Mouse (Mus musculus): ENCODE measurements around the gene Sf1.

The Sf1 gene

DNA sequence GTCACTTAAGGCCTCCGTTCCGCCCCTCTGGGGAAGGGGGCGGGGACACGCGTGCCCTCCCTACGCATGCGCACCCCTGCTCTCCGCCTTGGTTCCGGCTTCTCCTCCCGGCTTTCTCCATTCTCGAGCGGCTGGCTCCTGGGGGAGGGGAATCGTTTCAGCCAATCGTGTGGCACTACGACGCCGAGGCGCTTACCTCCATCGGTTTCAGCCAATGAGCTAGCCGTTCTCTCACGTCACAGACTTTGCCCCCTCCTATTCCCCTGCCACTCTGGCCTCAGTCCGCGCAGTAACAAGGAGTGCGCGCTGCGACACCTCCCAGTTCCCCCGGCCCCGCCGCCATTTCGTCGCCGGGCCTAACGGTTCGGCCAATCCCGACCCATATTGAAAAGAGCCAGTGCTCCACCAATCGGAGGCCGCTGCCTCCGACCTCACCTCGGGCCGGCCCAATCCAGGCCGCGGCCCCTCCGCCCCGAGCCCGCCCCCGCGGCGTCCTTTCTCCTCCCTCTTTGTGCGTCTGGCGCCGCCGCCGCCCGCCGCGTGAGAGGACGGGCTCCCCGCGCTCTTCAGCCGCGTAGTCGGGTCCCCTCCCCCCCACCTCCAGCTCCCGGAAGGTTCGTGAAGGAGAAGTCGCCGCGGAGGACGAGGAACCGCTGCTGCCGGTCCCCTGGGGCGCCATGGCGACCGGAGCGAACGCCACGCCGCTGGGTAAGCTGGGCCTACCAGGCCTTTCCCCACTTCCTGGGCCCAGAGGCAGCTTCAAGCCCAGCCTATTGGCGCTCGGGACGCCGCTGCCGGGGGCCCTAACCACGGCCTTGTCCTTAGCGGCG is at the start of gene Sf1:
Gene Sf1 (plus strand): TSS at position 280 of the 830 bp plus-strand sequence.
- DNase-seq: peak; percentile 100

DNA sequence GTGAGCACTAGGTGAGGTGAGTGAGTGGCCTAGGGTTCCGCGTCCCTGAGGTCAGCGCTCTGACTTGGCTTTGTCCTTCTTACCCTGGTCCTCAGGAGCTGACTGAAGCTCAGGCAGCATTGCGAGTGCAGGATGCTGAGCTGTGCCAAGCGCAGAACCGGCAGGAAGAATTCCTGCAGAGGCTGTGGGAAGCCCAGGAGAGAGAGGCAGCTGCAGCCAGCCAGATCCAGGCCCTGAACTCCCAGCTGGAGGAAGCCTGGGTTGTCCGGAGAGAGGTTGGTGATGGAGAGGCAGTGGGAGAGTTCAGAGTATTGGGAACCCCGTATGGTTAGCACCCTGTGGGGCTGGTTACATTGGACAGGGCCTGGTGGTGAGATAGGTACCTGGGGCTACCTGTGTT is 49.7 kb upstream of the Sf1 start:
- DNase-seq: no peak

DNA sequence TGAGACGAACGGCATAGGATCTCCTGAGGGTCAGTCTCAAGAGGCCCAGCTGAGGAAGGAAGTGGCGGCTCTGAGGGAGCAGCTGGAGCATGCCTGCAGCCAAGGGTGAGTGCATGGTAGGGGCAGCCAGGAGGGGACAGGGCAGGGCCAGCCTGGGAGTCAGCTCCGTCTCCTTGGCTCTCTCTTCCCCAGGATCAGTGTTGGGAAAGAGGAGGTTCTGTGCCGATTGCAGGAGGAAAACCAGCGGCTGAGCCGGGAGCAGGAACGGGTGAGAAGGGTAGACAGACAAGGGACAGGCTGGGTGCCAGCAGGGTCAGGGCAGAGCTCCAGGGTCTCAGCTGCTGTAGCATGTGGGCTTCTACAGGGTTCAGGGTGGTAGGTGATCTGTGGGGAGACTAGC is 49.0 kb upstream of the Sf1 start:
- peak; percentile 37 to 48 for DNase-seq

DNA sequence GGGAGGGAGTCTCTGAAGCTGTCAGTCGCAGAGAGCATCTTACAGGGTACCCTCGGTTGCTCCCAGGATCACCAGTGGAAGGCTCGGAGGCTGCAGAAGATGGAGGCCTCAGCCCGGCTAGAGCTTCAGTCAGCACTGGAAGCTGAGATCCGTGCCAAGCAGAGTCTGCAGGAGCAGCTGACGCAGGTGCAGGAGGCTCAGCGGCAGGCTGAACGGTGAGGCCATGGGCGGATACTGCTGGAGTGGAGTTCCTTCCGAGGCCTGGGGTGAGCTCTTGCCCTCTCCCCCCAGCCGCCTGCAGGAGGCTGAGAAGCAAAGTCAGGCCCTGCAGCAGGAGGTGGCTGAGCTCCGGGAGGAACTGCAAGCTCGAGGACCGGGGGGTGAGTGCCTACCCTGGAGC is 47.9 kb upstream of the Sf1 start:
- DNase-seq: peak; percentile 71 to 72

DNA sequence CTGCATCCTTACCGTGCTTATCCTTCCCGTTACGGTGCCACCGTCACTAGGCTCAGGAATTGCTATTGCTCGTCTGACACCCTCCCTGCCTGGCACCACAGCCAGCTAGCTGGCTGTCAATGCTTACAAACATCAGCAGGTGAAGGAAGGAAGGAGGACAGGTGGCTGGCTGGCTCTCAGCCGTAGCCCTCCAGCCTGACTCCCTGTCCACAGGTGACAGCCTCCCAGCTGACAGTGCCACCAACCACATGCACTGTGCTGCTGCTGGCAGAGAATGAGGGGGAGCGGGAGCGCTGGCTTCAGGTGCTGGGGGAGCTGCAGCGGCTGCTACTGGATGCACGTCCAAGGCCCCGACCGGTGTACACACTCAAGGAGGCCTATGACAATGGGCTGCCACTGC is 45.3 kb upstream of the Sf1 start:
- DNase-seq: no peak

DNA sequence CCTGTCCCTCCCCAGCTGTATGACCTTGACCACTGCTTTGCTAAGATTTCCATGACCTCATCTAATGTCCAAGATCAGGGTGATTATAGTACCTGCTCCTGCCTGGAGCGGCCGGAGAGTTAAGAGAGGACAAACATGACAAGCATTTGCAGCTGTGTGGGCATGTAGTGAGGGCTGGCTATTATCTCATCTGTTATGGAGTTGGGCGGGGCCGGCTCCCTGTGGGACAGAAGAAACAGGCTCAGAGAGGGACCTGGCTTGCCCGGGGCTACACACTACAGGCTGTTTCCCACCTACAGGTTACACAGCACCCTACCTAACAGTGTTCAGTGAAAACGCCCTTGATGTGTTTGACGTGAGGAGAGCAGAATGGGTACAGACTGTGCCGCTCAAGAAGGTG is 42.1 kb upstream of the Sf1 start:
- no peak for DNase-seq

DNA sequence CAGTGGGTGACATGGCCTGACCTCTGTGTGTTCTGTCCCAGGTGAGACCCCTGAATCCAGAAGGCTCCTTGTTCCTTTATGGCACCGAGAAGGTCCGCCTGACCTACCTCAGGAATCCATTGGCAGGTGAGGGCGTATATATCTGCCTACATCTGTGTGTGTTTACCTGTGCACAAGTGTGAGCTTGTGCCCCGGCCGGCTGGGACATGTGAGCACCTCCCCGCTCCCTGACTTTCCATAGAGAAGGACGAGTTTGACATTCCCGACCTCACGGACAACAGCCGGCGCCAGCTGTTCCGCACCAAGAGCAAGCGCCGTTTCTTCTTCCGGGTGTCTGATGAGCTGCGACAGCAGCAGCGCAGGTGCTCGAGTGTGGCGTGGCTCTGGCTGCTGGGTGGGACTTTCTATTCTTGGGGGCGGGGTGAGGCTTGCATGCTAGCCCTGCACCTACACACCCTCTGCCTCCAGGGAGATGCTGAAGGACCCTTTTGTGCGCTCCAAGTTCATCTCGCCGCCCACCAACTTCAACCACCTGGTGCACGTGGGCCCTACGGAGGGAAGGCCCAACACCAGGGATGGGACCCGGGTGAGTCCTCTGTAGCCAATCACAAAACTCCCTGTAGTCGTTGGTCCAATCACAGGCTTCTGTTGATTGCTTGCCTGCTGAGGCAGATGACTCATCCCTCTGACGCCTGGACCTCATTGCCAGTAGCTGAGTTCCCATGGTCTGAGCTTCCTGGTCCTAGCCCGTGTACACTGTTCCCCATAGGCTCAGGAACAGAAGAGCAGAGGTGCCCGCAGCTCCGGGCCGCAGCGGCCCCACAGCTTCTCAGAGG is 41.5 kb upstream of the Sf1 start:
- no peak for DNase-seq

DNA sequence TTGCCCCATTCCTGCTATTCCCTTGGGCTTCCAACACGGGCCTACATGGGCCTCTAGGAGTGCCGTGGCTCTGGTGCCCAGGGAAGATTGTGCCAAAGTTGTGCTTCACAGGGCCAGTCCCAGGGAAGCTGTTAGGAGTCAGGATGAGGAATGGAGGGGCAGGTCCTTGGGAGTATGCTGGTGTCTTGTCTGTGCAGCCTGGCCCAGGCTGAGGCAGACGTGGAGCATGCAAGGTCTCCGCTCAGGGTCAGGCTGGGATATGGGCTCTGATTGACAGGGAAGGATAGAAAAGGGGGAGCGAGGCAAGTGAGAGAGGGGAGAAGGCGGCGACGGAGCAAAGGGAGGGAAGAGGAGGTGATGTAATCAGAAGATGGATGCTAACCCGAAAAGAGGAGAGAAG is 38.7 kb upstream of the Sf1 start:
- no peak for DNase-seq

DNA sequence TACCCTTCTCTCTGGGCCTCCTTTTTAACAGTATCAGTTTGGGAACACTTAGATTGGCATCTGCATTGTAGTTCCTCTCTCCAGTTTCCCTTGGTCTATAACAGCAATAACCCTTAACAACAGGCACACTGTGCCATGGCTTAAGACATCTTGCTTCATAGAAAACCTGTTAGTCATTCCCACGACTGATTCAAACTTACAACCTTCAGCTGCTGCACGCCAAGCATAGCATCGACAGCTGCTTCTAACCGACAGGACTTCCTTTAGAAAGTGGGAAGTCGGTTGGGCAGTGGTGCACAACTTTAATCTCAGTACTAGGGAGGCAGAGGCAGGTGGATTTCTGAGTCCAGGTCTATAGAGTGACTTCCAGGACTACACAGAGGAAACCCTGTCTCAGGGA is 32.3 kb upstream of the Sf1 start:
- no peak for DNase-seq

DNA sequence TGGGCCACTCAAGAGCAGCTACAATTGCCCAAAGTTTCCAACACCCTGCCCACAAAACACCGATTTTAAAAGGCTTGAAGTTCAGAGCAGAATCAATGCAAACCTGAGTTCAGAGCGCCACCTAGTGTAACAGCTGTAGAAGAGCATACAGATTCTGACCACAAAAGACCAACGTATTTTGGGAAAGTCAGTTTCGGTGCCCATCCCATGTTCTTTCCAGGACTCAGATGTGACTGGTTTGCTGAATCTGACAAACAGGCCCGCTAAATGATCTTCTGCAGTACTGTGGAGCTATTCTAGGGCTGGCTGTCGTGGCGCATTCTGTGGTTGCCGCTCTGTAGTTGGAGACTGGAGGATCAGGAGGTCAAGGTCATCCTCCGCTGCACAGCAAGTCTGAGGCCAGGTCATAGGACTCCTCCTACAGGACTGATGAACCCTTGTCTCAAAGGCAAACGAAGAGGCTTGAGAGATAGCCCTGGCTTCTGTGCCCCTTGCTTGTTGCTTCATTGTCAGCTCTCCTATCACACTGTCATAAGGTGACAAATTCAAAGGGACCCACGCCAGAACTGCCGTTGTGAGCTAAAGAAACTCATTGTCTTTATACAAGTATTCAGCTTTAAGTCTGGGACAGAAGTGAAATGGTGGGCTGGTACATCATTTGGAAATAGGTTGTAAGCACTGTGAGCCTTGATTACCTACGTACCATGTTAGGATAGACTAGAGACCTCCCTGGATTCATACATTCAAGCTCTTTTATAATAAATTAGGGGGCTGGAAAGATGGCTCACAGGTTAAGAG is 31.6 kb upstream of the Sf1 start:
- peak; percentile 76 for DNase-seq

DNA sequence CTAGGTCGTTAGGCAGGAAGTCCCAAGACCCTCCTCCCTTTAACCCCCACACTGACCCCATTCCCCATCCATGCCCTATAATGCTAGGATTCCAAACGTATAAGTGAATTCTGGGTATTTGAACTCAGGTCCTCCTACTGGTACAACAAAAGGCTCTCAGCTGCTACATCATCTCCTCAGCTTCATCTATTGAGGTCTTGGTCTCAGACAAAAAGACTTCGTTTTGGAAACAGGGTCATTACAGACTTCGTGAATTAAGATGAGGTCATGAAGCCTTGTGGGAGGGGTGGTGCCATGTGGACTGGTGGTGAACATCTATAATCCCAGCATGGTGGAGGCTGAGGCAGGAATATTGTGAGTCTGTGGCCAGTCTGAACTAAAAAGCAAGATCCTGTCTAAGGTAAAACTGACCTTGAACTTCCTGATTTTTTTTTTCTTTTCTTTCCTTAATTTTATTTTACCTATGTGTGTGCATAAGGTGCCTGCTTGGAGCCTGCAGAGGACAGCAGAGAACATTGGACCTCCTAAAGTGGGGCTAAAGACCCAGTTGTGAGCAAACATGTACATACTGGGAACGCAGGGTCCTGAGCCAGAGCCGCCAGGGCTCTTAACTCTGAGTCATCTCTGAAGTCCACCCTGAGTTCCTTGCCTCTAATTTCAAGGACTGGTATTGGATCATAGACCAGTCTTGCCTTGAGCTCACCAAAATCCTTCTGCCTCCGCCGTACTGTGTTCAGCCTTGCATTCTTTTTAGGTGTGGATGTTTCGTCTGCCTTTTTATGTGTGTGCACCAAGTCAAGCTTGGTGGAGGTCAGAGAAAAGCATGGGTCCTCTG is 29.5 kb upstream of the Sf1 start:
- DNase-seq: no peak

DNA sequence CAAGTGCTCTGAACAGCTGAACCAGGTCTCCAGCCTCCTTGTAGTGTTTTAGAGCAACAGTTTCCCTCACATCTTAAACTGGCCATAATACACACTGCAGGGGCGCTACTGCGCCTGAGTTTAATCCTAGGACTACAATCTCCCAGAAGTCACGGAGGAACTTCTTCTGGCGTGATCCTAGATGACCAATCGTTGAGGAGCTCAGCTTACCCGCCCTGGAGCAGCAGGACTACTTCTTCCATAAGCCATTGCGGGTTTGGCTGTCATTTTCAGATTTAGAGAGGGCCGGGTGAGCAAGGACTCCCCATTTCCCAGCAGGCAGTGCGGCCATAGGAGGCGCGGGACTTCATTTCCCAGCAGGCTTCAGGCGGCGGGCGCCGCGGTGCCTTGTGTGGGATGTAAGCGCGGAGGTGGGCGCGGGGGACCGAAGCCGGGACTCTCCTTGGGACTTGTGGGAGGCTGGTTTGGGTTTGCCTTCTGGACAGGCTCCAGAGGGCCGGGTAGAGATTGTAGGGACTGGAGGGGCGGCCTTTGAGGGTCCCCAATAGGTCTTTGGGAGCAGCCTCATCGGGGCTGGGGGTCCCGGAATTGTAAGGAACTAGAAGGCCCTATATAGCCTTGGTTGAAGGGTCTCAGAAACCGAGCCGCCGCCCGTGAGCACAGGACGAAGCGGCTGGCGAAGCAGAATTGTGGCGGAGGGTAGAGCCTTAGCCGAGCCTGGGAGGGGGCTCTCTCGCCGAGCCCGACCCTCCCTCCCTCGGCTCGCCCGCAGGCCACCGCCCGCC is 28.6 kb upstream of the Sf1 start, which contains the start of gene Men1:
Gene Men1 (plus strand): TSS at position 307 of the 785 bp plus-strand sequence.
- DNase-seq: peak; percentile 94 to 95

DNA sequence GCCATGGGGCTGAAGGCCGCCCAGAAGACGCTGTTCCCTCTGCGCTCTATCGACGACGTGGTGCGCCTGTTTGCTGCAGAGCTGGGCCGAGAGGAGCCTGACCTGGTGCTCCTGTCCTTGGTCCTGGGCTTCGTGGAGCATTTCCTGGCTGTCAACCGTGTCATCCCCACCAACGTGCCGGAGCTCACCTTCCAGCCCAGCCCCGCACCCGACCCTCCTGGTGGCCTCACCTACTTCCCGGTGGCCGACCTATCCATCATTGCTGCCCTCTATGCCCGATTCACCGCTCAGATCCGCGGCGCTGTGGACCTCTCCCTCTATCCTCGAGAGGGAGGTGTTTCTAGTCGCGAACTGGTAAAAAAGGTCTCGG is 28.0 kb upstream of the Sf1 start:
- peak; percentile 53 to 62 for DNase-seq

DNA sequence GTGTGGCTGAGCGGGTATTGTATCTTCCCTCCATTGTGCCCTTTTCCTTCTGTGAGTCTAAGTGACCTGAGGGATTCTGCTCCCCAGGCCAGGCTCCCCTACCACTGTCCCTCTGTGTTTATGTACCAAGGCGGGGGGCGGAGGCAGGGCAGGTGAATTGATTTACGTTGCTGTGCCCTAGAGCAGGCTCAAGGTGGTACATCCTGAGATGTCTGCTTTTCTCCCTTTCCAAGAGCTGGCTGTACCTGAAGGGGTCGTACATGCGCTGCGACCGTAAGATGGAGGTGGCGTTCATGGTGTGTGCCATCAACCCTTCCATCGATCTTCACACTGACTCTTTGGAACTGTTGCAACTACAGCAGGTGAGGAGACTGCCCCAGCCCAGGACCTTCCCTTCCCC is 26.6 kb upstream of the Sf1 start:
- no peak for DNase-seq

DNA sequence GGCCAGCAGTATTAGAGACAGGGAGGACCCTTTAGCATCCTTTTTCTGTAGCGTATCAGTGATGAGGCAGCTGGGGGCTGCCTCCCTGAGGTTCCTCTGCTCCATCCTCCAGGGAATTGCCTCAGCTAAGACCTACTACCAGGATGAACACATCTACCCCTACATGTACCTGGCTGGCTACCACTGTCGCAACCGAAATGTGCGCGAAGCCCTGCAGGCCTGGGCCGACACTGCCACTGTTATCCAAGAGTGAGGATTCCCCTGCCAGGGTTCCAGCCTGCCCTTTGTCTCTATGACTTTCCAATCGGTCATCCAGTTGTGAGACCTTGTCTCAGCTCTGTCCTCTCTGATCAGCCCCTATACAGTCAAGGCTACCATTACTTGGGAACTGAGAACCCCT is 25.3 kb upstream of the Sf1 start:
- no peak for DNase-seq

DNA sequence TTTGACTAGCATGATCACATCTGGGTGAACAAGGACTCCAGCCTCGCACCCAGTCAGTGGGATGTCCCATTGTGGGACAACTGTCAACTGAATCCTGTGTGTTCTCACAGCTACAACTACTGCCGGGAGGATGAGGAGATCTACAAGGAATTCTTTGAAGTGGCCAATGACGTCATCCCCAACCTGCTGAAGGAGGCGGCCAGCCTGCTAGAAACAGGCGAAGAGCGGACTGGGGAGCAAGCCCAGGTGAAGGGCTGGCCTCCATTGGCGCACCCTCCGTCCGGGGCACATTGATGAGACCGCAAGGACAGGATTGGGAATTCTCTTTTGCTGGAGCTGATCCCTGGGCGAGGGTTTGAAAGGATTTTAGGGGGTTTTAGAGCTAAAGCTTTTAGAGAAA is 24.8 kb upstream of the Sf1 start:
- DNase-seq: no peak

DNA sequence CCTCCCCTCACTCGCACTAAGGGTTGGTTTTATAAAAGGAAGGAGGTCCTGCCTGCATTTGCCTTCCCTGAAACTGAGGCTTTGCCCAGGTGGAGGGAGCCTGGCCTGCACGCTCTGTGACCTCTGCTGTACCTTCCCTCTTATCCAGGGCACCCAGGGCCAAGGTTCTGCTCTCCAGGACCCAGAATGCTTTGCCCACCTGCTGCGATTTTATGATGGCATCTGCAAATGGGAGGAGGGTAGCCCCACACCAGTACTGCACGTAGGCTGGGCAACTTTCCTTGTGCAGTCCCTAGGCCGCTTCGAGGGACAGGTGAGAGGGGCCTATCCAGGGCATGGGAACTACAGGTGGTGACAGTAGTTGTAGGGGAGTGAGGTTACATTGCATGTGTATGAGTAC is 24.3 kb upstream of the Sf1 start:
- no peak for DNase-seq

DNA sequence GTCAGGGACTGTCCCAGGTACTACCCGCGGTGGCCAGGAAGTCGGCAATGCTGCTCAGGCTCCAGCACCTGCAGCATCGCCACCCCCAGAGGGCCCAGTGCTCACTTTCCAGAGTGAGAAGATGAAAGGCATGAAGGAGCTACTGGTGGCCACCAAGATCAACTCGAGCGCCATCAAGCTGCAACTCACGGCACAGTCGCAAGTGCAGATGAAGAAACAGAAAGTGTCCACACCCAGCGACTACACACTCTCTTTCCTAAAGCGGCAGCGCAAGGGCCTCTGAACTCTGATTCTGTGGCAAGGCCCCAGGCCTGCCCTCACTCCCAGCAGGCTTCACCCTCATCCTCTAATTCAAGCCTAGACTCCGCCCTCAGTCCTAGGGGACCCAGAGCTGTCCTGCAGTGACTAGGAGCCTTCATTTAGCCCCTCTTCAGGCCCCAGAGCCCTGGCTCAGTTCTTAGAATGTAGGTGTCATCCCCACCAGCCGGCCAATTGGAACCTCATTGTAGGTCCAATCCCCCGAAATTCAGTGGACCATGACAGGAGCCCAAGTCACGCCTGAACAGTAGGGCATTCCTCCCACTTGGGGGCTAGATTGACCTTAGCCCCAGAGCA is 23.5 kb upstream of the Sf1 start:
- DNase-seq: no peak

DNA sequence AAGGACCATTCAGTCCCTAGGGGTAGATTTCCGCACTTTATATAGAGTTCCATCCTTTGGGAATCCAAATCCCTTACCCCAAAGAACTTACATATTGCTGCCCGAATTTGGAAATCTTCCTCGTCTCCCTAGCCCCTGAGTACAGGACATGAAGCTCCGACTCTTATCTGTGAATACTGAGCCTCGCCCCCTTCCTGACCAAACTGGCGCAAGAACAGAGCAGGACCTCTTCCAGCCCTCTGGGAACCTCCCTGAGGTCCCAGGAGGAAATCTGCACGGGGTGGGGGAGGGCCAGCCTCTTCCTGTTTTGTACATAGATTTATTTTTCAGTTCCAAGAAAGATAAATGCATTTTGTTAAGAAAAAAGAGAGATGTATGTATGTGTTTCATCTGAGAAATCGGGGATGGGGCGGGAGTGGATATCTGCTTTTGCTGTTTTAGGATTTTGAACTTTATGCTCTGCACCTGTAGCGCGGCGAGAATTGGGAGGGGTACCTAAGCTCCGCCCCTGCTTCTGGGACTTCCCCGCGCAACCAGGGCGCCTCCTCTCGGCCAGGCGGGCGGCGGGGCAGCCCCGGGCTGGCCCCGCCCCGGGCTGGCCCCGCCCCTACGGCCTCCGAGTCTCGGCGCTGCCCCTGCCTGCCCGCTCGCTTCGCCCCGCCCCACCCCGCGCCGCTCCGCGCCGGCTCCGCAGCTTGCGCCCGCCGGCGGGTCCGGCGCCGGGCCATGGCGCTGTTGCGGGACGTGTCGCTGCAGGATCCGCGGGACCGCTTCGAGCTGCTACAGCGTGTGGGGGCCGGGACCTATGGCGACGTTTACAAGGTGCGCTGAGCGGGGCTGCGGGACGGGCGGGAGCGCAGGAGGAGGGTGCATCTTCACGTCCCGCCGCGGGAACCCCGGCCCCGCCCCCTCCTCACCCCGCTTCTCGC is 22.7 kb upstream of the Sf1 start, which contains the start of gene Map4k2:
Gene Map4k2 (plus strand): TSS at position 612 of the 929 bp plus-strand sequence.
- peak; percentile 83 to 86 for DNase-seq

Data from cerebellum, postnatal 14 days (tissue).